Mouse (Mus musculus) T-helper 1 cell (primary cell): Measurements from ENCODE around the gene Baiap2.

Experiments used
- in situ Hi-C: fragments of 300-600 bp; cut with MboI, MseI; formaldehyde crosslinking; loops from one replicate; pipeline ENCODE4 v1.15.1; 2025; ENCODE audit warnings: high pct_unique_total_duplicates

The Baiap2 gene

DNA sequence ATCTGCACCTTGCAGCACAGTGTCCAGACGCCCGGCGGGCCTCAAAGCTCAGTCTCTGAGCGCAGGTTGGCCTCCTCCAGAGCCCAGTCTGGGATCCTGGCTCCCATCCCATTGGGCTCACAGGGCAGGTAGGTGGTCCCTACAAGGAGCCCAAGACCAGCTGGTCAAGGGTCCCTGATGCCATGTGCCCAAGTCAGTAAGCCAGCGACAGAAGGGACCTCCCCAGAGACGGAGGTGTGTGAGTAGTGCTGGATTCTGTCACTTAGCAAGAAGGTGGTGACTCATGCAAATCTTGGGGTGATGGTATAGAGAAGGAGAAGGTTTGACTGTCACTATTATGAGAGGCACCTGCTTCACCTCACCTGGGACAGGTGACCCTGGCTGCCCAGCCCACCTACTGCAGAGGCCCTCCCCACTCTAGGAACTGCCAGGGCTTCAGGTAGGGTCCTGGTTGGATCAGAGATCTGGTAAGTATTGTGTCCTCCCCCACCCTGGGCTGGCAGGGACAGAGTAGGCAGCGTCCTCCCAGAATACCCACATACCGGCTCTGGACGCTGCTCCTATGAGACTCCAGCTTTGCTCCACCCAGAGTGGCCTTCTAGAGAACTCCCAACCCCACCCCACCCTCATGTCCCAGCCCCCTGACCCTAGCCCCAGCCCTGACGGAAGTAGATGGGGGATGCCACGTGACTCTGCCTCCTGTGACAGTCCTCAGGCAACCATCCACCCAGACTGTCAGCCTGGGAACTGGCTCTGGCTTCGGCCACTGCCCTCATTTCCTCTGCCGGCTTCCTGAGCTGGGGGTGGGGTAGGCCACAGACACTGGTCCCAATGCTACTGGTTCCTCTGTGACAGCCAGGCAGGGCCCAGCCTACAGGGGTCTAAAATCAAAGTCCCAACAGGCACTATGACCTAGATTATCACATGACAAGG is 98.9 kb downstream of the Baiap2 start:
- in situ Hi-C loops, result no loop called here

DNA sequence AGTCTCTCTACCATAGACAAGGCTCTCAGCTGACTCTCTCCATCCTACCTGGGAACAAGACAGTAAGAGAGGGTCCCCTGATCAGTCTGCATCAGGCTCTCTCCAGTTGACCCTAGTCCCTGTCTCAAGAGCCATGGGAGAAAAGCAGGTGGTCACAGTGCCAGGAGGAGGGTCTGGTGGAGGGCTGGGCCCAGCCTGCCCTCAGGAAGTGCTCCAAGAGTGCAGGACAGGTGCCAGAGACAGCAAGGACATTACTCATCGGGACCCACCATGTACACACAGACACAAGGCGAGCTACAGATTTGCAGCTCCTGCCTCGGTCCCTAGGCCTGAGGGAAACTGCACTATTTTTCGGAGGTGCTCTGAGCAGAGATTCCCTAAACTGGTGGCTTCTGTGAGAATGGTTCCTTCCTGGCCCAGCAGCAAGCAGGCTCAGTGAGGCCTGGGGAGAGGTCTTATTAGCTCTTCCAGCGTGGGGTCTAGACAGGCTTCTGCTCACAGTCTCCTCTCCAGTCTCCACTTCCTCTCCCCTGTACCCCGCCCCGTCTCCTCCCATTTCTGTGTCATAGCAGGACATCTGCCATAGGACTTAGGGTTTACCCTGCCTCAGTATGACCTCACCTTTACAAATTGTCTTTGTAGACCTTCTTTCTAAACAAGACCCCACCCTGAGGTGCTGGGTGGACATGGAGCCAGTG is 99.7 kb downstream of the Baiap2 start:
- in situ Hi-C loops, result no loop called here

DNA sequence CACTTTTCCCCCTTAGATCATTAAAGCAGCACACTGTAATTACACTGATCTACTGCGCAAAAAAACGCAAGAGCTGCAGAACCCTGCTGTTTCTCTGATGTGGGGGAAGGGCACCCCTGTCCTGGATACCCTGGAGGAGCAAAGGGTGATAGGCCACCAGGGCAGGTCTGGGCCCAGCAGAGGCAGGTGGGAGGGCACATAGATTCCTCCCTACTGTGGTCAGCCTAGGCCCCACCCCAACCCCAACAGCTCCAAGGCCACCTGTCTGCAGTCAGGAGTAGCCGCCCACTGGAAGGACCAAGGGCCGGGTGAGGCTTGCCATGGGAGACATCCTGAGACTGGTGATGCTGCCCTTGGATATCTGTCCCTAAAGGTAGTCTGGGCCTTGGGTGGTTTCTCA is 102.8 kb downstream of the Baiap2 start:
- in situ Hi-C loops, result no loop called here

DNA sequence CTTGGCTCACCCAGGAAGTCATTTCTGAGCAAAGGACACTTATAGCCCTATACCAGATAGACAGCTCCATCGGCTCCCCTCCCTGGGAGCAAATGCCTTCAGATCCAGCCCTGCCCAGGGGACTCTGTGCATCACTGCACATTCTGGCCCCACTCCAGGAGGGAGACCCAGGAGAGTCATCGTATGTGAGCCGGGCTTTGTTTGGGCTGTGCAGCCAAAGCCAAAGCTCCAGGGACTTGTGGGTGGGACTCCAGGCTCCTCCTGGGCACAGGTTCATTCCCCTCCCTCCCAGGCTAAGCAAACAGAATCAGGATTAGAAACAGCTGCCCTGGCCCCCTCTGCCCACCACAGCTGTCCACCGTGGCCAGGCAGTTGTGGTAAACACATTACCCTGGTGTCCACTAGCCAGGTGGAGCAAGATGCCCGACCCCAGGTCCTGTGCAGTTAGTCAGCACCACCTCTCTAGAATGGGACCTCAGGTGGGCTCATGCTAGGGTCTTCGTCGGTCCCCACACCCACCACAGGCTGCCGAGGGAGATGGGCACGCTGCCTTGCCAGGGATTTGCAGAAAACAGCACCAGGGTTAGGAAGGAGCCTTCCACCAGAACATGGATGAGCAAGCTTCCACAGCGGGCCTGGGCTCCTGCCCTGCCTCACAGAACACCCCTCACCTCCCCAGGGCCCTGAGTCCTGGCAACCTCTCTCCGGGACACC is 103.4 kb downstream of the Baiap2 start:
- in situ Hi-C loops, result no loop called here

DNA sequence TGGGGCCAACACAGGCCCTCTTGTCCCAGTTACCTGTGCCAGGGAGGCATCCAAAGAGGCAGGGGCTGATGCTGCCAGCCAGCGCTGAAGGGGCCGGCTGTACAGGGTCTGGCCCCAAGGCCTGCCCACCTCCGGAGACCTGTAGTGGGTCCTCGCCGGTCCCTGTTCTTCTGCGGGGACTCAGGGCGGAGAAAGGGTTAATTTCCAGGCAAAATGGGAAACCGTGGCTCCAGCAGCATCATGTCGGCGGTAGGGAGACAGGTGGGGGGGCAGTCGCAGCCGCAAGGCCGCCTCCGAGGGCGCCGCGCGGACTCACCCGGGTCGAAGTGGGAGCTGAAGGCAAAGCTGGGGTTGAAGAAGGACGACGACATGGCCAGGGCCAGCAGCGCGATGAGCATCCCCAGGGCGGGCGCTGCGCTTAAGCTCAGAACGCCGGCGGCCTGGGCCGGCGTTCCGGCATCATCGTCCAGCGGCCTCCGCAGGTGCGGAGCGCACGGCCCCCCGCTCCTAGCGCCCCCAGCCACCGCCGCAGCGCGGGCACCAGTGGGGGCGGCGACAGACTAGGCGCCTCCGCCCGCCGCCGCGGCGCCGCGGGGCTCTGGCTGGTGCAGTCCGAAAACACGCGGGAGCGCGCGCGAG is 104.1 kb downstream of the Baiap2 start, which contains the start of gene Aatk:
TSS of gene Aatk (minus strand) at position 615 of the 639 bp plus-strand sequence.
- in situ Hi-C loops, result no loop called here

DNA sequence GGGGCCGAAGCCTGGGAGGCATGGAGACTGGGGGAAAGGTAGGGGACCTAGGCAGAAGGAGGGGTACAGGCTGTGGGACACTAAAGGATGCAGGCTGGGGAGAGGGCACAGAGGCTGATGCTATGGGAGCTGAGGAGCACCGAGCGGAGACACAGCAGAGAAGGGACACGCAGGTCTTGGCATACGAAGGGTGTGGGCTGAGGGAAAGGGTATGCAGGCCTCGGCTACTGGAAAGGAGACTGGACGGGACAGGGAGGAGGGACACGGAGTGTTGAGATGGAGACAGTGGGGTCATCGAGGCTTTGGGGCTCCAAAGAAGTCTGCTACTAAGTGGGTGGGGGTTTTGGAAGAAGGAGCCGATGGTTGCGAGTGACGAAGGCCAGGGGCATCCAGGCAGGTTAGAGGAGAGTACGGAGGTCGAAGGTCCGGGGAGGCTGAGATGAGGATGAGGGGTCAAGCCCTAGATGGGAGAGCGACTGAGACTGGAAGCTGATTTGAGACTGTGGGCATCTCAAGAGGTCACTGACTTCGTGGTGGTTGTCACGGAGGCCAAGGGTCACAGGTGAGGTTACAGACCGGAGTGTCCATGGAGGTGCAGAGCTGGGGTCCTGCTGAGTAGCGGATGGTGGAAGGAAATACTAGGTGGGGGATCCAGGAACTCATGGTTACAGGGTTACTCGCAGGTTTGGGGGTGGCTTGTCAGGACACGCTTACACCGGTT is 105.1 kb downstream of the Baiap2 start:
- in situ Hi-C loops, result no loop called here

DNA sequence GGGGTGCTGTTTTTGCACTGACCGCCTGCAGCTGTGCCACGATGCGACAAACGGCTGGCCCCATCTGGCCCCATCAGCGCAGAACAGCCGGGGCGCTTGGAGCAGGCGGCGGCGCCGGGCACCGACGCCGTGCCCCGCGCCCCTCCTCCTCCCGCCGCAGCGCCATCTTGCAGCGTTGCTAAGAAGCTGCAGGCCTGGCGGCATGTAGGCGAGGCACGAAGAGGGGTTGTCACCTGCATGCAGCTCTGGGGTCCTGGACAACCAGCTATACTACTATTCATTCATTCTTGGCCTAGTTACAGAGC is 105.6 kb downstream of the Baiap2 start:
- in situ Hi-C loops, result no loop called here

DNA sequence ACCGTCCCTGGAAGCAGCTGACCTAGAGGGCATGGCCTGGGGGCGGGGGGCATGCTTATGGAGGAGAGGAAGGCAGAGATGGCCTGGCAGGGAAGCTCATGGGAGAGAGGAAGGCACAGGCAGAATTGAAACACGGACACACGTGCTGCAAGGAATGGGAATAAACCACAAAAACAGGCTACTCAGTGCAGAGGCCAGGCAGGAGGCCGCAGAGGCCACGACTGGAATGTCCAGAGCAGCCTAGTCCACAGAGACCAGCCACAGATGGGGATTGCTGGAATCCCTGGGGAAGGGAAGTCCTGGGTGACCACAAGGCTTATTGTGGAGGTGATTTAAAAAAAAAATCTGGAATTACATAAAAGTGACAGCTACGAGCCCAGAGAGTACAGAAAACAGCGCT is 106.5 kb downstream of the Baiap2 start:
- in situ Hi-C loops, result no loop called here

DNA sequence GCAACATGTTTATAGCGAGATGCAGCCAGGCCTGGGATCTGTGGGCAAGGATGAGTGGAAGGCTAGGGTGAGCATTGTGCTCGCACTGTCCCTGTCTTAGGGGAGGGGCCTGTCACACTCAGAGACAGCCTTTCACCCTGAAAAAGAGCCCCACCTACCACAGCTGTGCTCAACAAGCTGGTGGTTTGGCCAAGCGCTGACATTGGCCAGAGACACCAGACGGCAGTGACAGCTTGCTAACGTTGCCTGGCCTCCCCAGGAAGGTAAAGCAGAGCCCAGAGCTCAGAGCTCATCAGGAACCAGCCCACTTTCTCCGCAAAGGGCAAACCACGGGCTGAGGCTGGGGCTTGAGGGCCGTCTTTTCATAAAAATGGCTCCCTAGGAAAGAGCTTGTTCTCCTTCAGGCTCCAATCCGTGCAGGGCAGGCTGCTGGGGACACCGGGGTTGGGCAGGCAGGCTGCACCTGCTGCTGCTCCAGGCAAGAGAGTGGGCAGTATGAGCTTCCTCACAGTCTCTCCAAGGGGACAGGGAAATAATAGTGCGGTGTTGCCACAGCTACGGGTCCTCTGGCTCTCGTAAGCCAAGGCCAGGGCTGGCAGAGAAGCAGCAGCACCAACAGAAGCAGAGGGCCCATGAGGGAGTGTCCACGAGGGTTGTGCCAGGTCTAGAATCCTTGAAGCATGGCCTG is 108.7 kb downstream of the Baiap2 start:
- in situ Hi-C loops, result no loop called here

DNA sequence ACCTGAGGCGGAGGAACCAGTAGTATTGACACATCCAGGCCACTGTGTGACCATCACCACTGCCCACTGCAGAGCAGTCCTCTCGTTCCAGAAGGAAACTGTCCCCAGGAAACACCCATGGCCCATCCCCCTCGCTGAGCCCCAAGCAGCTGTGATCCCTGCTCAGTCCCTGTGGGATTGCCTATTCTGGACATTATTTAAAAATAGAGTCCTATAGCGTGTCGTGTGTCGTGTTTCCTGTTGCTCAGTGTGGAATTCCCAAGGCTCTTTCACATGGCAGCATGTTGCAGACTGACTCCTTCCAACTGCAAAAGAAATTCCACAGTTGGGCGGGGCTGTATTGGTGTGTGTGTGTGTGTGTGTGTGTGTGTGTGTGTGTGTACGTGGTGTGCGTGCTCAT is 109.7 kb downstream of the Baiap2 start:
- in situ Hi-C loops, result no loop called here

DNA sequence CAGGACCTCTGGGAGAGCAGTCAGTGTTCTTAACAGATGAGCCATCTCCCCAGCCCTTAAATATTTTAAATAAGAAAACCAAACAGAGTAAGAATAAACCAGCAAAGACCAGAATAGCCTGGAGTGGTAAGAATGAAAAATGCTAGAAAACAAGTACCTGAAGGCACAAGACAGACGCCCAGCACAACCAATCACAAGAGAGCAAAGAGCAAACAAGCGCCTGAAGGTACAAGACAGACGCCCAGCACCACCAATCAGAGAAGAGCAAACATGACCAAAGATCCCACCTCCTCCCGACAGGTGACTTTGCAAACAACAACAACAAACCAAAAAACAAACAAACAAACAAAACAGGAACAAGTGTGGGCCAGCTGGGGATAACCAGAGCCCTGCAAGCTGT is 111.3 kb downstream of the Baiap2 start:
- in situ Hi-C loops, result no loop called here

DNA sequence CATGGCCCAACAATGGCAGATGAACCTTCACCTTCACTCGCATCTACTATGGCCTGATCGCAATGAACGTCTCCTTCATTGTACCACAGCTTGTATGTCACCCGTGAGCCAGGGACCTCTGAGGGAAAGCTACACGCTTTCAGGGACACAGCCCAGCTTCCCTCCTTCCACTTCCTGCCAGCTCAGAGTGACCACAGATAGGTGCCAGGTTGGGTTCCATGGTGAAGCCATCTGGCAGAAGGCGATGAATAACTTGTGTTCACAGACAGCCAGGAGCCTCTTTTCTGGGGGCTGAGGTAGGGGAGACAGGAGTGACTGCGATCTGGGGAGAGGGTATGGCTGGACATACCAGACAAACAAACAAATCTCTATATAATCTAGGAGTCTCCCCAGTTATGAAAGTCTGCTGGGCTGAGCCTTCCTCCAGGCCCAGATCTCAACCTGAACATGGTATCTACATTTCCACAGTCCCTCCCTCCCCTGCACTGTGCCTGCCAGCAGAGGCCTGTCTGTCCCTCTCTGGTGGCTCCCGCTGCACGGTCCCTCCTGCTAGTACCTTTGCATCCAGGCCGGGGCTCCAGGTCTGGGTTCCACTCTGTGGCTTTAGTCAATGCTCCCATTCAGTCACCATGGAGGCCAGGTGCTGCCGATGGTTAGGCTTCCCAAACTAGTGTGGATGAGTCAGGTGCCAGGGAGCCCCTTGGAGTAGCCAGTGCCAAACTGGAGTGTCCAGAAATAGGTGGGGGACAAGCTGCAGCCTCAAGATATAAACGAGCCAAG is 113.6 kb downstream of the Baiap2 start:
- in situ Hi-C loops, result no loop called here
